Mouse (Mus musculus): ENCODE data around the gene Ice1.

DNA sequence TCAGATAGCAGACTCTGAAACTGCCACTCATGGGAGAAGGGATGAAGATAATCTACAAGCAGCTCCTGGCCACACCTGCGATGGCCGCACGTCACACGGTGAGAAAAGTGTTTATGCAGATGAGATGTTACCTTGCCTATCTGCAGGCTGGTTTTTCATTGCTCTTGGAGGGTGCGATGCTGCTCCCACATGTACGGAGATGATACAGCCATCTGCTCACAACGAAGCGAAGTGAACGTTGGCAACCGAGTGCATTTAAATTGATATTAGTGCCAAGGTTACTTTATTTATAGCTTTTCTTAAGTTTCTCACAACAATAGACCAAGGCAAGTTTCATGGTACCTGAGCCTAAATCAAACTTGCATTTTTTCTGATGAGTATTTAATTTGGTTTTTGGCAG lies 37.6 kb upstream of the Ice1 start:
- TF ChIP-seq CTCF (conservative IDR thresholded peaks at IDR 0.05; ENCODE audit: insufficient read depth, insufficient read length, low read depth, low read length) (no peak), POLR2A (IDR thresholded peaks at IDR 0.05; ENCODE audit: low read depth, low read length) (no peak)
